Mouse (Mus musculus) heart, embryonic 11.5 days (tissue): ENCODE results near the gene Il23r. TPM values are rescaled to one million over a fixed set of nuclear protein-coding genes. Genes with fewer than 3 reads are reported as not detected.
"Not testable (repeated sequence)": the region's sequence is repeated elsewhere in the genome, so short reads cannot be mapped to it uniquely, and the experiment has no call there.

Experiments used
- ATAC-seq: fragments of 200-750 bp; cut with Nextera tagmentation; replicated peaks from 2 replicates; pipeline ENCODE4 v1.8.0; 2017; ENCODE audit warnings: moderate library complexity; ENCODE audit not compliant: insufficient number of reproducible peaks, low FRiP score, low TSS enrichment
- H3K27ac ChIP-seq: fragments of 300-500 bp; sonication (generic); 2 replicates; pipeline ENCODE4 v1.5.1; 2014; ENCODE audit warnings: mild to moderate bottlenecking, low read depth, low read length
- H3K27me3 ChIP-seq: fragments of 300-500 bp; sonication (generic); 2 replicates; pipeline ENCODE4 v1.6.1; 2014; ENCODE audit warnings: mild to moderate bottlenecking, low read length, mixed read lengths; ENCODE audit not compliant: control insufficient read depth, insufficient read depth
- H3K36me3 ChIP-seq: fragments of 300-500 bp; sonication (generic); 2 replicates; pipeline ENCODE4 v1.6.1; 2014; ENCODE audit warnings: mild to moderate bottlenecking, low read length, moderate library complexity, mixed read lengths; ENCODE audit not compliant: control insufficient read depth, insufficient read depth
- H3K4me1 ChIP-seq: fragments of 300-500 bp; sonication (generic); 2 replicates; pipeline ENCODE4 v1.6.1; 2014; ENCODE audit warnings: low read length; ENCODE audit not compliant: control insufficient read depth, insufficient read depth
- H3K4me2 ChIP-seq: fragments of 300-500 bp; sonication (generic); 2 replicates; pipeline ENCODE4 v1.6.1; 2014; ENCODE audit warnings: mild to moderate bottlenecking, moderate library complexity
- H3K4me3 ChIP-seq: fragments of 300-500 bp; sonication (generic); 2 replicates; pipeline ENCODE4 v1.5.1; 2014; ENCODE audit warnings: low read depth, low read length
- H3K9ac ChIP-seq: fragments of 300-500 bp; sonication (generic); 2 replicates; pipeline ENCODE4 v1.6.1; 2014; ENCODE audit warnings: mild to moderate bottlenecking, low read depth, low read length, moderate library complexity
- H3K9me3 ChIP-seq: fragments of 300-500 bp; sonication (generic); replicated peaks from 2 replicates; pipeline ENCODE4 v1.6.1; 2016; ENCODE audit warnings: low read length; ENCODE audit not compliant: control insufficient read depth
- WGBS: fragments of 180-500 bp; shearing (Covaris S2); extraction: QIAGEN DNeasy Blood & Tissue Kit; methylation state at CpG from one replicate; pipeline ENCODE4 v1.1.7; 2014; ENCODE audit not compliant: insufficient replicate concordance; 5-methylcytosine and 5-hydroxymethylcytosine counted together
- polyA plus RNA-seq: library from polyadenylated mRNA; unstranded; fragments of >200 nt; fragmentation: Nextera tagmentation; extraction: Ambion mirVana; gene quantifications from 2 replicates; pipeline ENCODE4 v1.2.1, GENCODE M21; 2014

Gene Il23r
- polyA plus RNA-seq, 1 experiment from 2014 or later = not detected

- H3K27ac ChIP-seq = no peak overlapping the region
- no peak for ATAC-seq
- no peaks in the 10 kb centered on the region for H3K9me3 ChIP-seq
- H3K4me1 ChIP-seq = no peaks in the 10 kb centered on the region
- H3K9ac ChIP-seq = no peak overlapping the region
- H3K36me3 ChIP-seq = no peaks in the 10 kb centered on the region
- H3K4me2 ChIP-seq = no peak overlapping the region
- no peaks in the 10 kb centered on the region for H3K27me3 ChIP-seq
- H3K4me3 ChIP-seq = no peak overlapping the region
Observed at GRCm38 (mm10) chr6:67510752-67511151, 19.1 kb upstream of the Il23r start.

DNA sequence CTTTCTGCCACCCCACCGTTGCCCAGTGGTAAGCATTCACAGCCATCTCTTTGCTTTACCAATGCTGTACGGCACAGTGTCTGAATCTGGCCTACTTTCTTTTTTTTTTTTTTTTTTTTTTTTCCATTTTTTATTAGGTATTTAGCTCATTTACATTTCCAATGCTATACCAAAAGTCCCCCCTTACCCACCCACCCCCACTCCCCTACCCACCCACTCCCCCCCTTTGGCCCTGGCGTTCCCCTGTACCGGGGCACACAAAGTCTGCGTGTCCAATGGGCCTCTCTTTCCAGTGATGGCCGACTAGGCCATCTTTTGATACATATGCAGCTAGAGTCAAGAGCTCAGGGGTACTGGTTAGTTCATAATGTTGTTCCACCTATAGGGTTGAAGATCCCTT, 10.3 kb upstream of the Il23r start:
- not testable (repeated sequence) for H3K4me1 ChIP-seq, H3K9me3 ChIP-seq, H3K27ac ChIP-seq, H3K4me3 ChIP-seq, H3K4me2 ChIP-seq, H3K36me3 ChIP-seq, H3K27me3 ChIP-seq, H3K9ac ChIP-seq
- 82% methylated on average over 2 of the region's 6 CpGs for WGBS
- 0 out of 2 replicates have a peak, but pooled peaks have one; percentile 49 for ATAC-seq

DNA sequence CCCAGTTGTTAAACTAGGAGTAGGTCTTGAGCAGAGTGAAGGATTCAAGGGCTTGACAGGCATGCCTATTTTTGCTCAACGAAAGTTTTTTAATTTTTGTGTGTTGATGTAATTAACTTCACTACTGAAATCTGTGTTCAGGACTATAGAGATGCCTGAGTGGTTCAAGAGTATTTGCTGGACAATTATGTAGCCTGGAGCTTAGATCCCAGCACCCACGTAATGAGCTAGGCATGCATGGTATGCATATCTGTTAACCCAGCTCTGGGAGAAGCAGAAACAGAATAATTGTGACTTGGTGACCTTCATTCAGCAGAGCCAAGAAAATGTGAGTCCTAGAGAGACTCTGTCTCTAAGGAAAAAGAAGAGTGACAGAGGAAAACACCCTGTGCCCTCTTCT, 10.6 kb downstream of the Il23r start:
- Histone ChIP-seq H3K27ac (0 out of 2 replicates have a peak overlapping the region, but pooled peaks have one; percentile 41), H3K9me3 (no peaks in the 10 kb centered on the region), H3K27me3 (no peaks in the 10 kb centered on the region), H3K4me3 (no peak overlapping the region), H3K36me3 (no peaks in the 10 kb centered on the region), H3K4me2 (no peak overlapping the region), H3K4me1 (no peaks in the 10 kb centered on the region), H3K9ac (no peak overlapping the region)
- WGBS = 28% methylated on average over 2 of the region's 2 CpGs
- peak; percentile 59; the same call in 1 of the 2 replicates for ATAC-seq

DNA sequence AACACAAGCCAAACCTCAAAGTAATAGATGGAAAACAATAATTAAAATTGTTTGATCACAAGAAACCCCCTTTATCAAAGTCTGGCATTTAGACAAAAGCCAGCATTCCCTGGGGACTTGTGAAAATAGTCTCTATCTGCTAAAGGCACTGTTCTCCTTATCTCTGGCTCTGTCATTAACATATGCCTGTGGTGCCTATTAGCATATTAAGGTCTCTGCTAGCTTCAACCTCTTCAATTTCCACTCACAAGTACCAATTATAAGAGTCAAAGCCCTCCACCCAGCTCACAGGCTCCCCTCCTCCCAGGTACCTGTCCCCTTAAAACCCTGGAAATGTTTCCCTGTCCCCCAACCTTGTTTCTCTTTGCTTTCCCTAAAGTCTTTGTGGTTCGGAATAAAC, 20.4 kb downstream of the Il23r start:
- Histone ChIP-seq H3K27ac (no peak overlapping the region), H3K27me3 (no peaks in the 10 kb centered on the region), H3K4me3 (no peak overlapping the region), H3K9ac (no peak overlapping the region), H3K4me2 (no peak overlapping the region), H3K36me3 (no peaks in the 10 kb centered on the region), H3K9me3 (no peaks in the 10 kb centered on the region), H3K4me1 (no peaks in the 10 kb centered on the region)
- WGBS = 11% methylated on average over 1 of the region's 1 CpGs
- ATAC-seq = no peak

DNA sequence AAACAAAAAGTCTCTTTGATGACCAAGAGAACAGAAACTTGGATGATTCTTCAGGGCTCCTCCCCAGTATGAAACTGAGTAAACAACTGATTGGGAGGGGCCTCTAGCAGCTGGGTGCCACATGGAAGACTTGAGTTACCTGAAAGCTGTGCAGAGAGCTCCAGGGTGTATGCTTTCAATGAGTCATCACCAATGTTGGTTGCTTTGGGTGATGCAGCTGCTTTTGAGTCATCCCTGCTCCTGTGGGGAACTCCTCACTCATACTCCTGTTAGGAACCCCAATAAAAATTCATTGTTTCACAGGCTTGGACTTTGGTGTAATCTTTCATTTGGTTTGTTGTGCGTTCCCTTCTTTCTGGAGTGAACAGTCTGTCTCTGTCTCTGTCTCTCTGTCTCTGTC, 32.2 kb downstream of the Il23r start:
- no peaks in the 10 kb centered on the region for H3K9me3 ChIP-seq
- ATAC-seq = no peak
- no peaks in the 10 kb centered on the region for H3K27me3 ChIP-seq
- H3K4me3 ChIP-seq = no peak overlapping the region
- H3K4me1 ChIP-seq = no peaks in the 10 kb centered on the region
- H3K27ac ChIP-seq = no peak overlapping the region
- no peak overlapping the region for H3K4me2 ChIP-seq
- H3K9ac ChIP-seq = no peak overlapping the region
- WGBS = 97% methylated on average over 1 of the region's 1 CpGs
- H3K36me3 ChIP-seq = no peaks in the 10 kb centered on the region

DNA sequence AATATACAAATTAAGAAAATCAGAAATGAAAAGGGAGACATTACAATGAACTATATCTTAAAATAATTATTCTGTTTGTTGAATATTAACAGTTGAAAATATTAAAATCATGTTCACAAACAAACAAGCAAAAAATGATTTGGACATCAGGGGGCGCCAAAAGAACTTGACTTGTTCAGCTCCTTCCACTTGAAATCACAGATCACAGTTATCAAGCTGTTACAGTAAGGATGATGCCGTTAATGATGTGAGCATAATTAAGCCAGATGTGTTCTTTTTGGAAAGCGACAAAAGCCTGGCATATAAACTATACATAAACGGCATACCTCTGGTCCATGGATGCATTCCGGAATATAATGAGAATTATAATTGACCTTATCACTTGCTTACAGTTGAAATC, 40.3 kb downstream of the Il23r start:
- Histone ChIP-seq H3K4me2 (no peak overlapping the region), H3K36me3 (no peaks in the 10 kb centered on the region), H3K4me3 (no peak overlapping the region), H3K27me3 (no peaks in the 10 kb centered on the region), H3K27ac (no peak overlapping the region), H3K9ac (no peak overlapping the region), H3K9me3 (no peaks in the 10 kb centered on the region), H3K4me1 (no peaks in the 10 kb centered on the region)
- ATAC-seq = no peak
- WGBS = 47% methylated on average over 5 of the region's 5 CpGs

DNA sequence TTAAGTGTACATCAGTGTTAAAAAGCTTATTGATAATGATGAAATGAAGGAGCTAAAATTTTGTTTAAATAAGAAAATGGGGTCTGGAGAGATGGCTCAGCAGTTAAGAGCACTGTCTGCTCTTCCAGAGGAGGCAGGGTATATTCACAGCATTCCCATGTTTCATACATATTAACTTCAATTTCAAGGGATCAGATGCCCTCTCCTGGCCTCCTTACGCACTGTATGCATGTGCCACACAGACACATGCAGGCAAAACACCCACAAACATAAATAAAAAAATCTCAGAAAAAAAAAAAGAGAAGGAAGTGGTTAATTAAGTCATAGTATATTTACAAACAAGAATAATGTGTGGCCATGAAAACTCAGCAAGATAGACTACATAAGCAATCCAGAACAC, 45.8 kb downstream of the Il23r start:
- no peak overlapping the region for H3K4me3 ChIP-seq
- no peaks in the 10 kb centered on the region for H3K4me1 ChIP-seq
- ATAC-seq = no peak
- no peak overlapping the region for H3K4me2 ChIP-seq
- no peaks in the 10 kb centered on the region for H3K9me3 ChIP-seq
- WGBS = 63% methylated on average over 1 of the region's 1 CpGs
- no peak overlapping the region for H3K9ac ChIP-seq
- no peaks in the 10 kb centered on the region for H3K27me3 ChIP-seq
- H3K36me3 ChIP-seq = no peaks in the 10 kb centered on the region
- no peak overlapping the region for H3K27ac ChIP-seq

GRCm38 (mm10) chr6:67443124-67443523, 48.5 kb downstream of the Il23r start:
- H3K9ac ChIP-seq = no peak overlapping the region
- H3K4me3 ChIP-seq = no peak overlapping the region
- no peaks in the 10 kb centered on the region for H3K36me3 ChIP-seq
- H3K27me3 ChIP-seq = no peaks in the 10 kb centered on the region
- 88% methylated on average over 6 of the region's 6 CpGs for WGBS
- H3K27ac ChIP-seq = no peak overlapping the region
- no peak for ATAC-seq
- no peaks in the 10 kb centered on the region for H3K4me1 ChIP-seq
- no peak overlapping the region for H3K4me2 ChIP-seq
- no peaks in the 10 kb centered on the region for H3K9me3 ChIP-seq

DNA sequence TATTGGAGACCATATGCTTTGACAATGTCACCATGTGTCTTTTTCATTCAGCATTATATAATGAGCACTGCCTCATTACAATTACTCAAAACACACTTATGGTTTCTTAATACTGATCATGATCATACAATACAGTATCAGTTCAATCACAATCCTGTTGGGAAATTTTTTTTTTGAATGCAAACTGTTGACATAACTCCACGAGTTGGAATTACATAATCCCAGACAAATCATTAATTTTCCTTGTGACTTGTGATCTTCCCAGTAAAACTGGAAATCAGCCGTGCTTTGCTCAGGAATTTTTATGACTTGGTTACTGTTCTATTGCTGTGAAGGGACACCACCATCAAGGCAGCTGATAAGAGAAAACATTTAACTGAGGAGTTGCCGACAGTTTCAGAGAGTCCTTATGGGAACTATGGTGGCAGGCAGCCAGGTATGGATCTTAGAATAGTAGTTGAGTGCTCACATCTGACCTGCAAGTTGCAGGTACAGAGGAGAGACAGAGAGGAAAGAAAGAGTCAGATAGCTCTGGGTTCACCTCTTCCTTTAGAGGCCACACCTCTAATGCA, 53.8 kb downstream of the Il23r start:
- ATAC-seq = no peak
- Histone ChIP-seq H3K27ac (no peak overlapping the region), H3K9me3 (no peaks in the 10 kb centered on the region), H3K4me2 (no peak overlapping the region), H3K4me3 (no peak overlapping the region), H3K27me3 (no peaks in the 10 kb centered on the region), H3K4me1 (no peaks in the 10 kb centered on the region), H3K9ac (no peak overlapping the region), H3K36me3 (no peaks in the 10 kb centered on the region)
- WGBS = 65% methylated on average over 3 of the region's 3 CpGs
